Mouse (Mus musculus): Measurements from ENCODE around the gene Btf3.

The Btf3 gene

DNA sequence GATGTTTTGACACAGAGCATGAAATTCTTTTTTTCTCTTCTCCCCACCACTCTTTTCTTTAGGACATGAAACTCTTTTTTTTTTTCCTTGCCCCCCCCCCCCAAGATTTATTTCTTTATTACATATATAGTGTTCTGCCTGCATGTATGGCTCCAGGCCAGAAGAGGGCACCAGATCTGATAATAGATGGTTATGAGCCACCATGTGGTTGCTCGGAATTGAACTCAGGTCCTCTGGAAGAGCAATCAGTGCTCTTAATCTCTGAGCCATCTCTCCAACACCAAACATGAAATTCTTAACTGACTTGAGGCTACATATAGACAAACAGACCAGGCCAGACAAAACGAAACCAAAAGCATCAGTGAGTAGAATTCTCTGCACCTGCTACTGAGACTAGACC, 39.3 kb downstream of the Btf3 start:
- DNase-seq (ENCODE audit: low read depth, low spot score): no peak

GRCm38 (mm10) chr13:98276253-98276652, 40.6 kb downstream of the Btf3 start:
- no peak for DNase-seq (ENCODE audit: low read depth, low spot score)

DNA sequence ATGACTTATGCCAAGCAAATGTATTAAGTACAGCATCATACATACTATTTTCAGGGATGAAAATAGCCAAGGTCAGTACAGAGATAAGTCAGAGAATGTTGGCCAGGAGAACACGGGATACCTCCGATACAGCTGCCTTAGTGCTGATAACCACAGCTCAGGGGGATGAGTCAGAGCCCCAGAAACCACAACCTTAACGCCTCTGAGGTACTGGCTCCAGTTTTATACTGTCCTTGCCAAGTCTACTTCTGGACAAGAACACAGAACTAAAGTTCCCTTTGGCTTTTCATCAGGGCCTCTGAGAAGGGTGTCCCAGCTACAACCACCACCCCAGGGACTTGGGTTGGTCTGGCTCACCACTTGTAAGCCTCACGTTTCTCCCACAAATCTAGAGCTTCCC, 41.2 kb downstream of the Btf3 start:
- DNase-seq (ENCODE audit: low read depth, low spot score): peak; percentile 96

DNA sequence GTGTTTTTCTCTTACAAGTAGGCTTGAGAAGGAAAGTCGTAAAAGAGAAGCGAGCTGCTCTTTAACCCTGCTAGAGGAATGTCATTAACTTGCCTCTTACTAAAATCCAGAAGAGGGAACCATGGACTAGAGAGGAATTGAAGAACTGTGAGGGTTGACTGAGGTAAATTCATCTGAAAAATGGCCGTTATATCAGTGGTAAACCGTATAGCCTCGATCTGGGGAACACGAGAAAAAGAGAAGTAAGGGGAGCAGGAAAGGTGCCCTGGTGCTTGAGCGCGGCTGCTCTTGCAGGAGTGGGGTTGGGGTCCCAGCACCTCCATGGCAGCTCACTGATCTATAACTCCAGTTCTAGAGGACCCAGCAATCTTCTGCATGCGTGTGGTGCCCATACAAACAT, 42.8 kb downstream of the Btf3 start:
- no peak for DNase-seq (ENCODE audit: low read depth, low spot score)

GRCm38 (mm10) chr13:98264111-98264510, 52.7 kb downstream of the Btf3 start:
- DNase-seq (ENCODE audit: low read depth, low spot score): peak; percentile 61

GRCm38 (mm10) chr13:98263458-98263987, 53.3 kb downstream of the Btf3 start:
- peak; percentile 41 for DNase-seq (ENCODE audit: low read depth, low spot score)

- peak; percentile 97 for DNase-seq (ENCODE audit: low read depth, low spot score)
Observed at GRCm38 (mm10) chr13:98262636-98263457, 54.0 kb downstream of the Btf3 start, which contains the start of the genes Utp15 and Ankra2. Gene Utp15, minus strand, starts transcription at chr13:98263041. Gene Ankra2, plus strand, starts transcription at chr13:98263074.

All from 3T3-L1 (cell line).